Mouse (Mus musculus) CH12.LX (cell line): ENCODE results near the gene Zfp784. TPM values are rescaled to one million over a fixed set of nuclear protein-coding genes. Genes with fewer than 3 reads are reported as not detected.
A peak's percentile ranks its signal among the peaks of the same experiment; 100 is the strongest.

Experiments
- DNase-seq: peaks from one replicate; pipeline ENCODE4 v3.0.0-alpha.2; 2013; ENCODE audit errors: extremely low read depth
- H3K27ac ChIP-seq: 2 replicates; pipeline ENCODE4 v1.5.1; 2012; ENCODE audit warnings: low read depth, mild to moderate bottlenecking, control low read depth, moderate library complexity; ENCODE audit not compliant: insufficient read depth
- H3K27me3 ChIP-seq: replicated peaks from 2 replicates; pipeline ENCODE3; 2012; ENCODE audit warnings: inconsistent platforms
- H3K36me3 ChIP-seq, 2 experiments: replicated peaks in 1 of 2; 2 replicates each; pipeline versions ENCODE3 to v1.6.1; 2012; ENCODE audit warnings: inconsistent platforms in 1 of 2, low read length in 1 of 2, mild to moderate bottlenecking in 1 of 2, mixed read lengths in 1 of 2, moderate library complexity in 1 of 2; ENCODE audit not compliant: control insufficient read depth in 1 of 2, insufficient read depth in 1 of 2
- H3K4me1 ChIP-seq, 2 experiments: 2 replicates each; pipeline ENCODE4 v1.6.1; 2012; ENCODE audit warnings: inconsistent platforms in 1 of 2, moderate library complexity in 1 of 2; ENCODE audit not compliant: insufficient read depth in 2 of 2, control insufficient read depth in 1 of 2
- H3K4me2 ChIP-seq: 2 replicates; pipeline ENCODE4 v1.6.1; 2012; ENCODE audit warnings: low read depth, mild to moderate bottlenecking, control low read depth; ENCODE audit not compliant: poor library complexity, insufficient read depth, severe bottlenecking
- H3K4me3 ChIP-seq, 3 experiments: fragments of 150-350 bp in 1 of 3; sonication (generic) in 1 of 3; replicated peaks in 1 of 3; 2 replicates each; pipeline versions ENCODE3 to v1.5.1; 2011 to 2012; ENCODE audit warnings: low read depth in 2 of 3, low read length in 2 of 3, mild to moderate bottlenecking in 2 of 3, moderate library complexity in 2 of 3, control low read depth in 1 of 3, improper control_type of control experiment in 1 of 3, inconsistent platforms in 1 of 3, mixed read lengths in 1 of 3; ENCODE audit not compliant: poor library complexity in 1 of 3
- H3K79me2 ChIP-seq: replicated peaks from 2 replicates; pipeline ENCODE4 v1.6.1; 2012; ENCODE audit warnings: mild to moderate bottlenecking, moderate library complexity; ENCODE audit not compliant: control insufficient read depth, poor library complexity, insufficient read depth, severe bottlenecking; ENCODE audit errors: extremely low read depth
- H3K9ac ChIP-seq: 2 replicates; pipeline ENCODE4 v1.6.1; 2012; ENCODE audit warnings: low read depth, mild to moderate bottlenecking, control low read depth, moderate library complexity; ENCODE audit not compliant: insufficient read depth
- H3K9me3 ChIP-seq: replicated peaks from 2 replicates; pipeline ENCODE3; 2012; ENCODE audit warnings: low read length, inconsistent platforms, mixed read lengths
- BHLHE40 ChIP-seq: IDR thresholded peaks from 2 replicates; pipeline ENCODE4 v1.6.1; 2011; ENCODE audit warnings: mild to moderate bottlenecking, low read depth, low read length, improper control_type of control experiment
- CHD1 ChIP-seq: IDR thresholded peaks from 2 replicates; pipeline ENCODE4 v1.6.1; 2012; ENCODE audit warnings: low read depth, low read length, improper control_type of control experiment, inconsistent platforms
- E2F4 ChIP-seq: IDR thresholded peaks from 2 replicates; pipeline ENCODE4 v1.6.1; 2011; ENCODE audit warnings: low read depth, low read length, improper control_type of control experiment; ENCODE audit not compliant: insufficient replicate concordance
- ELF1 ChIP-seq: IDR thresholded peaks from 2 replicates; pipeline ENCODE4 v1.6.1; 2014; ENCODE audit warnings: low read depth, mild to moderate bottlenecking, inconsistent platforms, low read length, improper control_type of control experiment
- EP300 ChIP-seq: IDR thresholded peaks from 2 replicates; pipeline ENCODE4 v1.6.1; 2011; ENCODE audit warnings: low read length, improper control_type of control experiment
- ETS1 ChIP-seq: conservative IDR thresholded peaks from 2 replicates; pipeline ENCODE4 v1.6.1; 2012; ENCODE audit warnings: low read depth, mild to moderate bottlenecking, inconsistent platforms, low read length, improper control_type of control experiment, moderate library complexity
- GABPA ChIP-seq: IDR thresholded peaks from 2 replicates; pipeline ENCODE4 v1.6.1; 2012; ENCODE audit warnings: low read depth, low read length, improper control_type of control experiment, inconsistent platforms; ENCODE audit not compliant: insufficient replicate concordance
- HCFC1 ChIP-seq: IDR thresholded peaks from 2 replicates; pipeline ENCODE4 v1.6.1; 2012; ENCODE audit warnings: low read depth, mild to moderate bottlenecking, inconsistent platforms, low read length, improper control_type of control experiment
- IRF4 ChIP-seq: IDR thresholded peaks from 2 replicates; pipeline ENCODE4 v1.6.1; 2014; ENCODE audit warnings: low read depth, mild to moderate bottlenecking, inconsistent platforms, low read length, improper control_type of control experiment
- JUN ChIP-seq: IDR thresholded peaks from 2 replicates; pipeline ENCODE4 v1.6.1; 2011; ENCODE audit warnings: low read depth, mild to moderate bottlenecking, low read length, improper control_type of control experiment, moderate library complexity; ENCODE audit not compliant: insufficient read depth
- MAFK ChIP-seq: IDR thresholded peaks from 2 replicates; pipeline ENCODE4 v1.6.1; 2011; ENCODE audit warnings: low read length, improper control_type of control experiment; ENCODE audit not compliant: insufficient replicate concordance
- MAX ChIP-seq: IDR thresholded peaks from 2 replicates; pipeline ENCODE4 v1.6.1; 2011; ENCODE audit warnings: low read length, improper control_type of control experiment
- MEF2A ChIP-seq: IDR thresholded peaks from 2 replicates; pipeline ENCODE4 v1.6.1; 2014; ENCODE audit warnings: low read depth, mild to moderate bottlenecking, inconsistent platforms, low read length, improper control_type of control experiment, borderline replicate concordance
- MXI1 ChIP-seq: IDR thresholded peaks from 2 replicates; pipeline ENCODE4 v1.6.1; 2011; ENCODE audit warnings: mild to moderate bottlenecking, low read depth, low read length, improper control_type of control experiment
- MYC ChIP-seq: IDR thresholded peaks from 2 replicates; pipeline ENCODE4 v1.6.1; 2011; ENCODE audit warnings: low read depth, mild to moderate bottlenecking, improper control_type of control experiment, low read length
- NRF1 ChIP-seq: IDR thresholded peaks from 2 replicates; pipeline ENCODE4 v1.6.1; 2014; ENCODE audit warnings: low read depth, mild to moderate bottlenecking, inconsistent platforms, low read length, improper control_type of control experiment, moderate library complexity
- PAX5 ChIP-seq: IDR thresholded peaks from 2 replicates; pipeline ENCODE4 v1.6.1; 2012; ENCODE audit warnings: low read length, inconsistent platforms, mixed read lengths
- POLR2A ChIP-seq: IDR thresholded peaks from 2 replicates; pipeline ENCODE4 v1.6.1; 2011; ENCODE audit warnings: low read depth, mild to moderate bottlenecking, improper control_type of control experiment, low read length
- RCOR1 ChIP-seq: conservative IDR thresholded peaks from 2 replicates; pipeline ENCODE4 v1.6.1; 2012; ENCODE audit warnings: low read depth, mild to moderate bottlenecking, inconsistent platforms, low read length, improper control_type of control experiment
- SIN3A ChIP-seq: IDR thresholded peaks from 2 replicates; pipeline ENCODE4 v1.6.1; 2012; ENCODE audit warnings: low read length, improper control_type of control experiment, inconsistent platforms
- TBP ChIP-seq: conservative IDR thresholded peaks from 2 replicates; pipeline ENCODE4 v1.6.1; 2011; ENCODE audit warnings: low read depth, low read length, improper control_type of control experiment
- USF1 ChIP-seq: IDR thresholded peaks from 2 replicates; pipeline ENCODE4 v1.6.1; 2014; ENCODE audit warnings: low read depth, mild to moderate bottlenecking, inconsistent platforms, low read length, improper control_type of control experiment
- USF2 ChIP-seq: conservative IDR thresholded peaks from 2 replicates; pipeline ENCODE4 v1.6.1; 2011; ENCODE audit warnings: low read depth, low read length, improper control_type of control experiment
- ZMIZ1 ChIP-seq: IDR thresholded peaks from 2 replicates; pipeline ENCODE4 v1.6.1; 2012; ENCODE audit warnings: low read depth, mild to moderate bottlenecking, inconsistent platforms, low read length, improper control_type of control experiment
- ZNF384 ChIP-seq: IDR thresholded peaks from 2 replicates; pipeline ENCODE4 v1.6.1; 2012; ENCODE audit warnings: low read depth, low read length, improper control_type of control experiment, inconsistent platforms
- dilution Hi-C: fragments of 300-500 bp; cut with MboI; formaldehyde crosslinking; loops from 2 replicates; pipeline ENCODE4 v1.14.3; 2020; ENCODE audit warnings: low sequenced_read_pairs; ENCODE audit not compliant: extremely low pct_unique_long_range_greater_than_20kb, extremely low pct_ligation_motif_present
- in situ Hi-C: fragments of 300-500 bp; cut with MboI; formaldehyde crosslinking; loops from 3 replicates; pipeline ENCODE4 v1.14.3; 2019; ENCODE audit warnings: low sequenced_read_pairs, low pct_ligation_motif_present, low pct_unique_long_range_greater_than_20kb, mixed read lengths
- polyA plus RNA-seq: library from polyadenylated mRNA; unstranded; fragments of >175 nt; gene quantifications from 2 replicates; pipeline ENCODE4 v1.2.1, GENCODE M21; 2012; ENCODE audit warnings: low read depth; ENCODE audit not compliant: insufficient read length
- total RNA-seq, 2 experiments: library from RNA; depleted of rRNA; stranded (reverse); fragments of 300-350 nt in 1 of 2; fragments of >200 nt in 1 of 2; gene quantifications; 2 replicates each; pipeline ENCODE4 v1.2.3; 2012 to 2014

The Zfp784 gene
- total and polyA plus RNA-seq, 3 experiments, result 0.53 to 1.5 (median 1.1) TPM

GRCm38 (mm10) chr7:5064886-5065285 is 26.6 kb upstream of the Zfp784 start:
- Histone ChIP-seq H3K36me3 (peaks cover 42 to 55% of the 10 kb centered on the region in 2 experiments), H3K4me2 (peak overlapping the region; percentile 80), H3K79me2 (peaks cover 72% of the 10 kb centered on the region), H3K27ac (no peak overlapping the region), H3K4me1 (peaks cover 2 to 34% of the 10 kb centered on the region in 2 experiments), H3K9me3 (no peaks in the 10 kb centered on the region), H3K9ac (no peak overlapping the region), H3K27me3 (no peaks in the 10 kb centered on the region), H3K4me3 (no peak overlapping the region)
- DNase-seq, result no peak
- dilution Hi-C loops (no loop called here), in situ Hi-C loops (loop anchor here (5.0 kb wide), 1 partner anchor 62 kb away; the partner anchor contains the start of gene Rasl2-9)
- TF ChIP-seq IRF4, result no peak
- TF ChIP-seq ETS1, result no peak
- no peak for TF ChIP-seq E2F4
- TF ChIP-seq POLR2A, result no peak
- TF ChIP-seq GABPA, result no peak
- no peak for TF ChIP-seq JUN
- TF ChIP-seq BHLHE40, result no peak
- no peak for TF ChIP-seq MAFK
- TF ChIP-seq MXI1, result no peak
- no peak for TF ChIP-seq PAX5
- no peak for TF ChIP-seq EP300
- TF ChIP-seq RCOR1, result no peak
- no peak for TF ChIP-seq MEF2A
- TF ChIP-seq NRF1, result no peak
- no peak for TF ChIP-seq MYC

- in situ Hi-C loops, result loop anchor here (5.0 kb wide), 1 partner anchor 65 kb away; the partner anchor contains the start of gene Rasl2-9
- DNase-seq, result peak; percentile 89
- dilution Hi-C loops, result no loop called here
These were observed 24.2 kb upstream of the Zfp784 start for GRCm38 (mm10) chr7:5062360-5063001.

More at GRCm38 (mm10) chr7:5062360-5063001, 24.2 kb upstream of the Zfp784 start:
- Histone ChIP-seq H3K9me3 (no peaks in the 10 kb centered on the region), H3K27ac (peak overlapping the region; percentile 83), H3K9ac (peak overlapping the region; percentile 99), H3K79me2 (peaks cover 48% of the 10 kb centered on the region), H3K36me3 (peaks cover 17 to 35% of the 10 kb centered on the region in 2 experiments), H3K4me1 (peaks cover 4 to 57% of the 10 kb centered on the region in 2 experiments)
- TF ChIP-seq ETS1, result no peak
- TF ChIP-seq CHD1, result 0 out of 2 replicates have a peak, but pooled peaks have one; percentile 62
- TF ChIP-seq IRF4, result no peak; the same call in 1 of the 2 replicates
- TF ChIP-seq MAX, result peak; percentile 96
- TF ChIP-seq PAX5, result no peak
- TF ChIP-seq BHLHE40, result peak; percentile 91
- peak; percentile 88 for TF ChIP-seq USF1
- TF ChIP-seq SIN3A, result peak; percentile 95
- peak; percentile 94 for TF ChIP-seq ELF1
- 0 out of 2 replicates have a peak, but pooled peaks have one; percentile 8 for TF ChIP-seq ZNF384
- peak; percentile 58 for TF ChIP-seq USF2
- 0 out of 2 replicates have a peak, but pooled peaks have one; percentile 4 for TF ChIP-seq ZMIZ1
- TF ChIP-seq MXI1, result peak; percentile 97
- TF ChIP-seq NRF1, result peak; percentile 85
- peak; percentile 99 for TF ChIP-seq MYC
- TF ChIP-seq RCOR1, result no peak
- peak; percentile 72 for TF ChIP-seq HCFC1
- peak; percentile 58; the same call in 1 of the 2 replicates for TF ChIP-seq TBP
- TF ChIP-seq, all 38 proteins: peak for 14
- H3K4me2 ChIP-seq, result peak overlapping the region; percentile 80; the same call in 1 of the 2 replicates
- H3K4me3 ChIP-seq, result peak overlapping the region; percentile 67 to 85 (median 72)
- H3K27me3 ChIP-seq, result no peaks in the 10 kb centered on the region
